Mouse (Mus musculus) C2C12 (cell line): ENCODE results near the gene Pqlc2. TPM values are rescaled to one million over a fixed set of nuclear protein-coding genes. Genes with fewer than 3 reads are reported as not detected.

ENCODE experiments used
- H3K27me3 ChIP-seq: one replicate; pipeline ENCODE4 v1.6.1; 2011; ENCODE audit not compliant: control insufficient read depth, insufficient read depth, insufficient read length
- H3K36me3 ChIP-seq: one replicate; pipeline ENCODE4 v1.6.1; 2011; ENCODE audit not compliant: control insufficient read depth, insufficient read depth
- H3K4me3 ChIP-seq: one replicate; pipeline ENCODE4 v1.5.1; 2011; ENCODE audit warnings: mild to moderate bottlenecking, control low read depth; ENCODE audit not compliant: poor library complexity, insufficient read depth, severe bottlenecking
- H3K79me2 ChIP-seq: one replicate; pipeline ENCODE4 v1.6.1; 2011; ENCODE audit not compliant: control insufficient read depth, insufficient read depth
- H3K79me3 ChIP-seq: one replicate; pipeline ENCODE4 v1.6.1; 2011; ENCODE audit warnings: low read depth, control low read depth
- H3ac ChIP-seq: one replicate; pipeline ENCODE3; 2011; ENCODE audit warnings: low read depth; ENCODE audit not compliant: control insufficient read depth, insufficient read length
- CEBPB ChIP-seq: IDR thresholded peaks from one replicate; pipeline ENCODE4 v1.6.1; 2011; ENCODE audit warnings: low read depth, mild to moderate bottlenecking, control low read depth, moderate library complexity
- CTCF ChIP-seq: IDR thresholded peaks from one replicate; pipeline ENCODE4 v1.5.1; 2011; ENCODE audit not compliant: control insufficient read depth, insufficient read depth, insufficient read length
- FOSL1 ChIP-seq: IDR thresholded peaks from one replicate; pipeline ENCODE4 v1.8.0; 2011; ENCODE audit warnings: mild to moderate bottlenecking, low read length; ENCODE audit not compliant: poor library complexity, insufficient read depth, severe bottlenecking
- MAX ChIP-seq: IDR thresholded peaks from one replicate; pipeline ENCODE4 v1.6.1; 2011; ENCODE audit warnings: mild to moderate bottlenecking, control low read depth
- MYOD1 ChIP-seq: IDR thresholded peaks from one replicate; pipeline ENCODE4 v1.6.1; 2011; ENCODE audit warnings: low read depth; ENCODE audit not compliant: control insufficient read depth, insufficient read length
- MYOG ChIP-seq: IDR thresholded peaks from one replicate; pipeline ENCODE4 v1.6.1; 2011; ENCODE audit not compliant: control insufficient read depth, insufficient read length; ENCODE audit errors: extremely low read depth
- USF1 ChIP-seq: IDR thresholded peaks from one replicate; pipeline ENCODE4 v1.6.1; 2011; ENCODE audit warnings: low read depth, mild to moderate bottlenecking, control low read depth, moderate library complexity
- microRNA-seq: library from miRNA; unstranded; fragments of <30 nt; microRNA quantifications from one replicate; pipeline ENCODE4, GENCODE M21; 2019; ENCODE audit warnings: borderline microRNAs expressed
- polyA plus RNA-seq: library from polyadenylated mRNA; unstranded; fragments of >200 nt; fragmentation: generic; extraction: Trizol; gene quantifications from one replicate; pipeline ENCODE4 v1.2.1, GENCODE M21; 2012; ENCODE audit warnings: missing spikeins

Gene Pqlc2
- polyA plus RNA-seq, 1 experiment = 6.0 TPM

- Histone ChIP-seq H3K36me3 (peaks cover 36% of the 10 kb centered on the region), H3K79me2 (peaks cover 96% of the 10 kb centered on the region), H3ac (no peak overlapping the region), H3K4me3 (no peak overlapping the region), H3K79me3 (peaks cover 48% of the 10 kb centered on the region), H3K27me3 (no peaks in the 10 kb centered on the region)
- TF ChIP-seq FOSL1 (no peak), CTCF (no peak), CEBPB (no peak), USF1 (no peak), MYOD1 (no peak), MYOG (no peak), MAX (no peak)
Observed at GRCm38 (mm10) chr4:139244176-139244575, 66.3 kb downstream of the Pqlc2 start.

Small RNAs within 50 kb of the gene (microRNA-seq; reads per million reads assigned to microRNA genes)
- gene Gm24245 (not detected), gene Gm25732 (not detected)

Other genes with a start within 250 kb of the Pqlc2 start
- 0.02 TPM for gene Htr6, start 235.1 kb downstream of the Pqlc2 start, polyA plus RNA-seq
- gene Nbl1, start 217.7 kb downstream of the Pqlc2 start, polyA plus RNA-seq = 61.3 TPM
- 246 TPM for gene Minos1, start 179.6 kb downstream of the Pqlc2 start, polyA plus RNA-seq
- gene Capzb, start 117.8 kb downstream of the Pqlc2 start, polyA plus RNA-seq = 362 TPM
- gene Akr7a5, start within 50 bp of the Pqlc2 start, polyA plus RNA-seq = 49.7 TPM
- 192 TPM for gene Mrto4, start 41.9 kb upstream of the Pqlc2 start, polyA plus RNA-seq
- gene Emc1, start 41.9 kb upstream of the Pqlc2 start, polyA plus RNA-seq = 16.7 TPM
- 78.1 TPM for gene Ubr4, start 41.9 kb upstream of the Pqlc2 start, polyA plus RNA-seq
- gene Iffo2, start 219.8 kb upstream of the Pqlc2 start, polyA plus RNA-seq = 20.0 TPM